Mouse (Mus musculus) v-Abl transformed pro-B cells (cell line): Measurements from ENCODE around the gene Clcnka.

Source experiments
- in situ Hi-C, 2 experiments: fragments of 400-800 bp; cut with MboI; formaldehyde crosslinking; loops; one replicate each; pipeline ENCODE4 v1.15.1; 2025; ENCODE audit not compliant: unreplicated experiment in 2 of 2

Gene Clcnka

GRCm38 (mm10) chr4:141398545-141398944 lies at the start of gene Clcnka:
Gene Clcnka (minus strand): TSS chr4:141398724.
- in situ Hi-C loops = loop anchor here in 1 of 2 experiments (25.0 kb wide), 1 partner anchor 739 kb away; no protein-coding TSS in a partner anchor

- in situ Hi-C loops = loop anchor here (25.0 kb wide), 3 partner anchors 341 to 1966 kb away; partner anchors contain the start of genes Casp9 (in 1 of the 2), Dnajc16 (in 1 of the 2) and Pramef8 (in 1 of the 2)
Measured at GRCm38 (mm10) chr4:141446211-141446610, 47.7 kb upstream of the Clcnka start.

- in situ Hi-C loops = loop anchor here (25.0 kb wide), 3 partner anchors 342 to 1967 kb away; partner anchors contain the start of genes Casp9 (in 1 of the 2), Dnajc16 (in 1 of the 2) and Pramef8 (in 1 of the 2)
Measured at GRCm38 (mm10) chr4:141445328-141445720, 46.8 kb upstream of the Clcnka start.

GRCm38 (mm10) chr4:141444451-141445327 lies 46.2 kb upstream of the Clcnka start, which contains the start of gene Zbtb17:
Gene Zbtb17 (plus strand): TSS chr4:141444654.
- in situ Hi-C loops = loop anchor here (25.0 kb wide), 3 partner anchors 343 to 1968 kb away; partner anchors contain the start of genes Casp9 (in 1 of the 2), Dnajc16 (in 1 of the 2) and Pramef8 (in 1 of the 2)

- in situ Hi-C loops = loop anchor here (25.0 kb wide), 3 partner anchors 343 to 1968 kb away; partner anchors contain the start of genes Casp9 (in 1 of the 2), Dnajc16 (in 1 of the 2) and Pramef8 (in 1 of the 2)
Measured at GRCm38 (mm10) chr4:141443641-141444429, 45.3 kb upstream of the Clcnka start.

- in situ Hi-C loops = loop anchor here (25.0 kb wide), 3 partner anchors 346 to 1971 kb away; partner anchors contain the start of genes Casp9 (in 1 of the 2), Dnajc16 (in 1 of the 2) and Pramef8 (in 1 of the 2)
Measured at GRCm38 (mm10) chr4:141440877-141441276, 42.4 kb upstream of the Clcnka start.

- in situ Hi-C loops = loop anchor here (25.0 kb wide), 3 partner anchors 348 to 1973 kb away; partner anchors contain the start of genes Casp9 (in 1 of the 2), Dnajc16 (in 1 of the 2) and Pramef8 (in 1 of the 2)
Measured at GRCm38 (mm10) chr4:141439083-141439803, 40.7 kb upstream of the Clcnka start.

- in situ Hi-C loops = loop anchor here (25.0 kb wide), 3 partner anchors 351 to 1976 kb away; partner anchors contain the start of genes Casp9 (in 1 of the 2), Dnajc16 (in 1 of the 2) and Pramef8 (in 1 of the 2)
Measured at GRCm38 (mm10) chr4:141435974-141436373, 37.5 kb upstream of the Clcnka start, which contains the start of gene Srarp. Gene Srarp (minus strand): TSS chr4:141436105.

- in situ Hi-C loops = loop anchor here (5.0 to 25.0 kb wide), 4 partner anchors 134 to 1979 kb away; partner anchors contain the start of genes Casp9 (in 1 of the 2), Dnajc16 (in 1 of the 2) and Pramef8 (in 1 of the 2)
Measured at GRCm38 (mm10) chr4:141433191-141433590, 34.7 kb upstream of the Clcnka start.

- in situ Hi-C loops = loop anchor here (5.0 to 25.0 kb wide), 4 partner anchors 135 to 1980 kb away; partner anchors contain the start of genes Casp9 (in 1 of the 2), Dnajc16 (in 1 of the 2) and Pramef8 (in 1 of the 2)
Measured at GRCm38 (mm10) chr4:141432666-141433065, 34.1 kb upstream of the Clcnka start.

GRCm38 (mm10) chr4:141430997-141431396 lies 32.5 kb upstream of the Clcnka start:
- in situ Hi-C loops = loop anchor here (5.0 to 25.0 kb wide), 4 partner anchors 136 to 1981 kb away; partner anchors contain the start of genes Casp9 (in 1 of the 2), Dnajc16 (in 1 of the 2) and Pramef8 (in 1 of the 2)

GRCm38 (mm10) chr4:141429847-141430246 lies 31.3 kb upstream of the Clcnka start:
- in situ Hi-C loops = loop anchor here (5.0 to 25.0 kb wide), 4 partner anchors 137 to 1982 kb away; partner anchors contain the start of genes Casp9 (in 1 of the 2), Dnajc16 (in 1 of the 2) and Pramef8 (in 1 of the 2)

- in situ Hi-C loops = loop anchor here (5.0 to 25.0 kb wide), 4 partner anchors 138 to 1983 kb away; partner anchors contain the start of genes Casp9 (in 1 of the 2), Dnajc16 (in 1 of the 2) and Pramef8 (in 1 of the 2)
Measured at GRCm38 (mm10) chr4:141429381-141429780, 30.9 kb upstream of the Clcnka start.

GRCm38 (mm10) chr4:141427921-141428320 lies 29.4 kb upstream of the Clcnka start:
- in situ Hi-C loops = loop anchor here (5.0 to 25.0 kb wide), 4 partner anchors 139 to 1984 kb away; partner anchors contain the start of genes Casp9 (in 1 of the 2), Dnajc16 (in 1 of the 2) and Pramef8 (in 1 of the 2)

- in situ Hi-C loops = loop anchor here (5.0 to 25.0 kb wide), 4 partner anchors 140 to 1985 kb away; partner anchors contain the start of genes Casp9 (in 1 of the 2), Dnajc16 (in 1 of the 2) and Pramef8 (in 1 of the 2)
Measured at GRCm38 (mm10) chr4:141426796-141427745, 28.5 kb upstream of the Clcnka start.

GRCm38 (mm10) chr4:141425484-141426479 lies 27.3 kb upstream of the Clcnka start:
- in situ Hi-C loops = loop anchor here (5.0 to 25.0 kb wide), 4 partner anchors 142 to 1987 kb away; partner anchors contain the start of genes Casp9 (in 1 of the 2), Dnajc16 (in 1 of the 2) and Pramef8 (in 1 of the 2)
